Mouse (Mus musculus) retina, adult 2 months (tissue): ENCODE results near the gene Mrpl55.

ENCODE experiments used
- DNase-seq: peaks from one replicate; pipeline ENCODE4 v3.0.0-alpha.2; 2012; ENCODE audit warnings: low read depth, low spot score

Mrpl55 gene

DNA sequence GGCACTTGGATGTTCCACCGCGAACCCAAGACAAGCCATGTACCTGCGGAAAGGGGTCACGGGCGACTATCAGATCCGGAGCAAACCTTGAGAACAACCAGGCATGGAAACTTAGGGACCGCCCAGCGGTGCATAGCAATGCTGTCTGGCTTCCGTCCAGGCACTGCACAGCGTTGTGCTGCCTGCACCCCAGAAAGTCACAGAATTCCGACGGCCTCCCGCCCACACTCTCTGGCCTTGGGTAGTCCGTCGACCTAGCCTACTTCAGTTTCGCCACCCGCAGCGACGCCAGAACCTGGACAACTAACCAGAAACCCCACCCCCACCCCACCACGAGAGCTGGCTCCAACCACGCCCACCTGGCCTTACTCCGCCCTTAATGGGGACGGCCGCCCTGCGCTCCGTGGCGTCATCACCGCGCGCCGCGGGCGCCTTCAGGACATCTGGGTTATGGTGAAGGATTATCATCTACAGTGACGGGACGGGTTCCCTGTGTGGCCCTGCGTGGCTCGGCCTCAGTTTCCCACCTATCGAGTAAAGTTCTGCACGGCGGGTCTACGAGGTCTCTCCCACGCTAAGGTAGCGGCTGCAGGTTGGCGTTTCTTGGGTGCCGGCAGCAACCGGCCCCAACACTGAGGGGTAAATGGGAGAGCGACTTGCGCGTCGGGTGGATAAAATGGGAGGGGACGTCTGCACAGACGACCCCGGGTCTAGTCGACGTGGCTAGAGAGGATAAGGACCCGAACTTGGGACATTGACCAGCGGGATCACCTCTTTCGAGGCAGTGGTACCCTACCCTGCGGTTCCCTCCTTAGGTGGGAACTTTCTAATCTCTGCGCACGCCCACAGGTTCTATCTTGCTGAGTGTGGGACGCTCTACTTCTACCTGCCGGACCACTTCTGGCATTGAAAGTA lies at the start of gene Mrpl55:
Mrpl55 (plus strand) TSS at position 406 of the 915 bp plus-strand sequence.
- peak; percentile 90 for DNase-seq

DNA sequence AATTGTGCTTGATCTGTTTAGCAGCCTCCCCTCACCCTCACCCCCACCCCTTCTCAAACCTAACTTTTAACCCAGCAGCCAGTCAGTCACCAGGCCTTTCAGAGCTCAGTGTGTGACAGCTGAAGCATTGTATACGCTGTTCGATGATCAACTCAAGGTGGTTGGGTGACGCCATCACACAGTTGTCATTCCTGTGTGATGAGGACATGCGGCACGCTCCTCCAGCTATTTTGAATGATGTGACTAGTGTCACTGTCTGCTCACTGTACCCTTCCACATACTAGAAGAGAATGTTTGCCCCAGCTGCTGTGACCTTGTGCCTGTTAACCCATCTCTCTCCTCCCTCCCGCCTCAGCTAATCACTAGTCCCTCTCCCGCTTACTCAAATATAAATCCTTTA lies 48.1 kb upstream of the Mrpl55 start:
- no peak for DNase-seq

DNA sequence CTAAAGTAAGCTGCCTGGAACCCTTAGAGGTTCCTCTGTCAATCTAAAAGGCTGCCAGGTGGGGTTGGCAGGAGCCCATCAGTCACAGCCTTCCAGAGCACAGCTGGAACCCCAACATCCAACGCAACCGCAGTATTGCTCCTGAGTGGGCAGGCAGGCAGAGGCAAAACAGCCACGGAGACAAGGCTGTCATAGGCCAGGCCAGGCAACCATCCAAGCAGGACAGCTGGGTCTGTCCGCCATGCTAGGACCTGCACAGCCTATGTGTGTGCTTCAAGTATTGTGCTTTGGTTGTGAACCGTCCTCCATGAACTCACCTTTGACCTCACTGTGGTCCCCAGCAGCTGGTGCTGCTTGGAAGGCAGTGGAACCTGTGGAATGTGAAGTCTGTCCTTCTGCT lies 46.4 kb upstream of the Mrpl55 start:
- no peak for DNase-seq

DNA sequence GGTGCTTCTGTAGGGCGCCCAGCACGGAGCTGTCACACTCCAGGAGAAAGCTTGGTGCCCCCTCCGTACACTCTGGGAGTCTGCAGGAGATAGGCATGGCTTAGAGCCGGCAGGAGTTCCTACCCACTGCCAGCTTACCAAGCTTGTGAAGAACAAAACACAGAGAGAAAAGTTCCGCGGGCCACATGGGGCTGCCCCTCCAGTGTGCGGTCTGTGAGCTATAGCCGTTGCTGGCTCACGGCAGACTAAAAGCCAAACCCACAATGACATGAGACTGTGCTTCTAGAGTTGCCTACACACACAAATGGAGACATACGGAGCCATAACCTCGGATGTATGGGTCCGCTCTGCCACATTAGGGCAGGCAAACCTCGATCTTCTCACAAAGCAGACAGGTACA lies 43.2 kb upstream of the Mrpl55 start:
- no peak for DNase-seq

DNA sequence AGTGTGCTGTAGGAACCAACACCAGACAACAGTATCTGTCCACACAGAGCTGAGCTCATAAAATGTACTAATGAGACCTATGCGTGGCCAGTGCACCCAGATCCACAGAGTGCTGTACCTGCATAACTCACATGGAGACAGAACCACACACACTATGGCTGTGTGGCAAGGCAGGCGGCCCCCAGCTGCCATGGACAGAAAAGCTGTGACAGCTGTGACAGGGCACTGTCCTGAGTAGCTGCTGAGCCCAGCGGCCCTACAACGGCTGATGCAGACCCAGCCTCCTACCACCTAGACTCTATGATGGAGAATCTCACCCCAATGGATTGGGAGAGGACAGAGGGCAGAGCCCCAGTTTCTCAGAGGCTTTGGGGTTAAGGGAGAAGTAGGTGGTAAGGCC lies 42.7 kb upstream of the Mrpl55 start:
- no peak for DNase-seq

DNA sequence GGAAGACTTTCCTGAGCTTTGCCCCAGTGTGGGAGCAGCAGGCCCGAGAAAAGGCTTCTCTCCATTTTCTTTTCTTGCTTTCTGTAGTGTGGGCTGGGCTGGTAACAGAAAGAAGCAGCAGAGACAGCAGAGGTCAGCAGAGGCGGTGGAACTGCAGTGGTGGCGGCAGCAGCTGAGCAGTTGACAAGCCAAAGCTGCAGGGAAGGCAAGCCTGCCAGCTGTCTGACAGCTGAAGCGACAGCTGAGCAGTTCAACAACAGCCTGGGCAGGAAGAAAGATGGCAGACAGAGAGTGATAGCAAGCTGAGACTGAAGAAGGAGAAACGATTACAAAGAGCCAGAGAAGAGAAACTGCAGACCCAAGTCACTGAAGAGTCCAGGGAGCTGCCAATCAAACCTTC lies 40.9 kb upstream of the Mrpl55 start:
- no peak for DNase-seq

DNA sequence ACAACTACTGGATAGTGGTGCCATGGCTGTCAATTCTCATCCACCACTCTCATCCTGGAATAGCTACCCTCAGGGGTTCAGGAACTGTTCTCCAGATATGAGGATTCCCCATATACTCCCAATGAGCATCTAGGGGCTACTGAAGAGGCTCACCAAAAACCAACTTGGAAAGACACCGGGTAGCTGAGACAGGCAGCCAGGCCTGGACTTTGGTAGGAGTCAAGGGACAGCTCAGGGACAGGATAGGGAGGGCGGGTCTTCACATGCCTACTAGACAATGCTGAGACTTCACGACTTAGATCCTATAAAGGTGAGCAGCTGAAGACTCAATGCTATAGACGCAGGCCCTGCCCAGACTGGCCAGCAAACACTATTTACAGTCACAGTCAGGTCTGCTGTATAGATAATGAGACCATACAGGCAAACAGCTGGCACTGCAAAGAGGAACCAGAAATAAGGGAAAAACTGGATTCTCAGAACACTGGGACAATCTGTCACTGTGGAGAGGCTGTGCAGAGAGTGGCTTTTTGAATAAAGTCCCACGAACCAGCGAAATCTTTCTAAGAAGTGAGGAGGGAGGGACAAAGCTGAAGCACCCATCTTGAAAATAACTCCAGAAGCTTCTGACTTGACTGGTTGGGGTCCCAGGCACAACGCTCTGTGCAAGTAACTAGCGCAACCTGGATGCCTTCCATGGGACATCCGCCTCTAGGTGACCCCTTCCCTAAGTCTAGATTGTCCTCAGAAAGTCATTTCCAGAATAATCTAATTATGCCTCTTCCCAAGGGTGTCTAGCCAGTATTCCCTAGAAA lies 39.6 kb upstream of the Mrpl55 start:
- no peak for DNase-seq

DNA sequence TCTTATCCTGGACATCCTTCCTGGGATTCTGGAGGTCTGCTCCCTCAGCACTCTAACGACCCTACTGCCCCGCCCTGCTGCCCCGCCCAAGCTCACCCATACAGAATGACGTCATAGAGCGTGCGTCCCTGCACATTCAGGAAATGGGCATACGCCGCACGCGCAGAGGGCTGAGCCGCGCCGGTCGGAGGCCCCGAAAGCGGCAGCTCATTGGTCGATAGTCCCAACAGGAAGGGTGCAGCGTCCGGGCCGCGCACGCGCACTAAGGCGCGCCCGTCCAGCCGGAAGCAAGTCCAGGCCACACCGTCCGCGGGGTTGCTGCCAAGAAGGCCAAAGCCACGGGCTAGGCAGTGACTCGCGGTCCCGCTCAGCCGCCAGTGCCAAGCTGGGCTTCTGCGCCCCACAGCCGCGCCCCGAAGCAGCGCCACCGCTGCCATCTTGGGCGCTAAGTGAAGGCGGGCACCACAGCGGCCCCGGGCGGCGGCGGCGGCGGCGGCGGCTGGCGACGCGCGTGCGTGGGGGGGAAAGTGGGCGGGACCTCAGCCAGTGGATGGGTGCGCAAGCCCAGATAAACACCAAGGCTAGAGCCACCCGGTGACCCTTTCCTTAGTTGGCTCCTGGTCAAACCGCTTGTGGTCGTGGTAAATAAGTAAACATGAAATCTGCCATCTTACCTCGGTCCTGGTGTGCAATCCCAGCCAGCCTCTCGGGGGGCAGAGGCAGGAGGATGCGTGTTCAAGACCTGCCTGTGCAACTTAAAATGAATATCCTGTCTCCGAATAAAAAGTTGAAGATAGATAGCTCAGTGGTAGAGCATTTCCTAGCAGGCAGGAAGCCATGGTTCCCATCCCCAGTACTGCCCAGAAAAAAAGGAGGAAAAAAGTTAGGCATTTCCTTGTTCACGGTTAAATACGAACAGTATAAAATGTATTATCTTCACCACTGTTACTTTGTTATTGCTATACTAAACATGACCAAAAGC lies 38.7 kb upstream of the Mrpl55 start, which contains the start of gene Iba57:
Iba57 (minus strand) TSS at position 485 of the 982 bp plus-strand sequence.
- peak; percentile 94 for DNase-seq

DNA sequence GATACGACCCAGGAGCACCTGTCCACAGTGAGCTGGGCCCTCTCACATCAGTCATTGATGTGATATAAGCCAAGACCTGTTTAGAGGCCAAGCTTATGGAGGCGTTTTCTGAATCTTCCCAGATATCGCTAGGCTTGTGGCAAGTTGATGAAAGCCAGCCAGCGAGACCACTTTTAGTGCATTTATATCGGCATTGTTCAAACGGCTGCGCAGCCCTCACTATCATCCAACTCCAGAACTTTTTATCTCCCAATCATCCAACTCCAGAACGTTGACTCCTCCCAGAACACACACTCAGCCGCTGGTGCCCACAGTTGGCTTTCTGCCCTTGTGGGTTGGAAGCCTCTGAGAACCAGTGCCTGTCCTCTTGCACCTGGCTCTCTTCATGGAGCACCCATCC lies 37.9 kb upstream of the Mrpl55 start:
- DNase-seq: no peak

DNA sequence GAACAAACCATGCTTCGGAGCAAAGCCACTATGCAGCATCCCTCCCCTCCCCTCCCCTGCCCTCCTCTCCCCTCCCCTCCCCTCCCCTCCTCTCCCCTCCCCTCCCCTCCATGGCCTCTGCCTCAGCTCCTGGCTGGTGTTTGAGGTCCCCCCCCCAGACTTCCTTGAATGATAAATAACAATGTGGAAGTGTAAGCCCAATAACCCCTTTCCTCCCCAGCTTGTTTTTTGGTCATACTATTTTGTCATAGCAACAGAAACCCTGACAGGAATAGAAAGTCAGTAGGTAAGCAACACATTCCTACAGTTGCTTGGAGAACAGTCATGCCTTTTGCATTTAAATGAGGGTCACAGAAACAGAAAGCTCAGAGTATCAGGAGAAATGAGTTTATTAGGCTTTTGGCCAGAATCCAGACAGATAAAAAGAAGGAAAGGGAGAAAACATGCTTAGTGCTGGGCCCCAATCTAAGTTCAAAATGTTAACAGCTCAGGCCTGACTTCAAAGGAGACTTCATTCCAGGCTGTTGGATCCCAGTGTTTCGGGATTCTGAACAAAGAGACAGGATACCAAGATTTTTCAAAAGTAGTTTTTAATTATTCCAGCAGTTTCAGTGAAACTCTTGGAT lies 36.6 kb upstream of the Mrpl55 start:
- DNase-seq: no peak

DNA sequence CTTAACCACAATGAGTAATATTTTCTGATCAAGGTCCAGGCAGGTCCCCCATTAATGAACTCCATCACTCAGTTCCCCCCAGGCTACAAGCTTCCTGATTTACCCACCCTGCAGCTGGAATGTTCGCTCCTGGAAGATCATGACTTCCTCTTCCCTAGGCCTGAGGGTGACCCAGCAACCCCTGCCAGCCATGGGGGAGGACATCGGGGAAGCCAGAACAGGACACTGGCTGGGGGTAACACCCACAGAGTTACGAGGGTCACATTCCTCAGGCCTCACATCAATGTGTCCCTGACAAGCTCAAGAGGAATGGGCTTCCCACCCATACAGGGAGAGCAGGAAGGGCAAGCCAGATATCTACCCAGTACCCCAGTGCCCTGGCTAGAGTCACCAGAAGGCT lies 32.5 kb upstream of the Mrpl55 start:
- no peak for DNase-seq

DNA sequence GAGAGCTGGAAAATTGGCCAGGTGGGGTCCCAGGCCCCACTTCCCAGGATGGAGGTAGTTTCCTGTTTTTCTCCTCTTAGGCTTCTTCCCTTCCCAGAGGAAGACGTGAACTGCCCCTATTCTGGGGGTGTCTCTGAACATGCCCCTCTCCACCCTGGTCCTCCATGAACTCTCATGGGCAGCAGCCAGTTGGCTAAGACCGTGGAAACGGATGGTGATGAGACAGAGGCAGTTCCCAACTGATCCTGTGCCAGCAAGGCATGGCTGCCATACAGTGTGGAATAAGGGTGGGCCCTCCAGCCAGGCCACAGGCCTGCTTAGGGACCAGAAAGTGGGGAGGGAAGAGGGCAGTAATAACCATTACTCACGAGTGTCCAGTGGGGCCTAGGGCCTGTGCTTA lies 31.7 kb upstream of the Mrpl55 start:
- DNase-seq: no peak

DNA sequence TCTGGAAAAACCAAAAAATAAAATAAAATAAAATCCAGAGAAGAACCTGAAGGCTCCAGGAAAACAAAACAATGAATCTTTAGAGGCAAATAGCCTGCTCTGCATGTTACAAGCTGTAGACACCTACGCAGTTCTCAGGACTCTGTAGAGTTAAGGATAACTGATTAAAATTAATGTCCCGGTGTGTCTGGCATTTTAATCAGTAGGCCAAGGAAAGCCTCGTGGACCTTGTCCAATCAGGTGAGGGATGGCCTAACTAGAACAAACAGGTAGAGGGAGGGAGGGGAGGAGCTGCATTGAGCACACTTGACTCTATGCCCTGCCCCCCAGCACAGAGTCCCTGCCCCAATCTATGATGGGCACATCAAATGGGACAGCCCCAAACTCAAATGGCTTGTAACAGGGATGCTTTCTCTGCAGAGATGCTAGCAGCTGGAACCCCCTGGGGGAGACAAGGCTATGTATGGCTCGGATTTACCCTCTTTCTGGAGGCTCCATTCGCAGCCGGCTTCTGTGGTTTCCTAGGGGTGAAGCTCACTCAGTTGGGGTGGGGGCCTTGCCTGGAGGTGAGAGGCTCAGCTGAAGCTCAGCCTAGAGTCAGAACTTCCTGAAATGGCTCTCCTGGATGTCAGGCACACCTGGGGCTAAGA lies 28.0 kb upstream of the Mrpl55 start:
- DNase-seq: no peak

DNA sequence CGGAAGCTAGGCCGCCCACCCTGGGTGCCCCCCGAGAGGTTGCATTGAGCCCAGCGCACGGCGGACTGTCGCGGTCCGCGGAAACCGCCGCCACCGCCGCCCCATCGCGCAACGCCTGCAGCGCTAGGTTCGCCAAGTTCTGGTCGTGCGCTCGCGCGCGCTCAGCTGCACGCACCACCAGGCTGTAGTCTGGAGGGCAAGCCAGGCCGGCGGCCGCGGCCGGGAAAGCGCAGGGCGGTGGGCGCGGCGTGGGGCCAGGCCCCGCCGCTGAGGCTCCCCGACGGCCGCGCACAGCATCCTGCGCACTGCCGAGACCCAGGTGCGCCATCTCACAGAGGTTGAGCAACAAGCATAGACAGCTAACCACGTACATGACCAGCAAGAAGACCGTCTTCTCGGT lies 25.8 kb upstream of the Mrpl55 start:
- no peak for DNase-seq

DNA sequence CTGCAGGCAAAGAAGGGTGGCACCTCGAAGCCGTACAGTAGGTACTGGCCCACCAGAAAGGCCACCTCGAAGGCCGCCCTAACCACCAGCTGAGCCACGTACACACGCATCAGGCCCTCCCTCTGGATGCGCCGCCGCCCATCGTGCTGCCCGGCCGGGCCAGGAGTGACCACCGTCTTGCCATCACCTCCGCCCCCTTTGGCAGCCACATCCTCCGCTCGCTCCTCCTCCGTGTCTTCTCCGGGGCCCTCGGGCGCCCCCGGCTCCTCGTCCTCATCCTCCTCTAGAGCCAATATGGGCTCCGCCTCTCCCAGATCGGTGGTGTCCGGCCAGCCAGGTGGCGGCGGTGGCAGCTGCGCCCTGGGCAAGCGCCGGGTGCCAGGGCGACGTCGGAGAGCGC lies 25.4 kb upstream of the Mrpl55 start:
- no peak for DNase-seq

DNA sequence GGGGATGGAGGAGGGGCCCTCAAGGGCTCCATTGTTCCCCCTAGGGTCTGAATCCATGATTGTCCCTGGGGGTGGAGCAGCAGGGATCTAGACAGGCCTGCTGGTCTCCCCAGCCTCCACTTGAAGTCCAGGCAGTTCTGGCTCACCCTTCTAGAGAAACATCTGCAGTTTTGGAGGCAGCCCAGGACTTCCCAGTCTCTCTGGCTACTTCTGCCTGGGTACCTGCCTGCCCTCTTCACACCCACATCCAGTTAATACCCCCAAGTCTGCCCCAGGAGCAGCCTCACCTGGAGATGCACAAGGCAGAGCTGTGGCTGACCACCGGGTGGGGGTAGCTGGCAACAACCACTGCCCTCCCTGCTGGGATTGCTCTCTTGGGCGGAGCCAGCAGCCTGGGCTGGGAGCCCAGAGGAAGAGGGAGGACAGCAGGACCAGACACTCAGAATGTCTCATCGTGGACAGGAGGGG lies 19.4 kb upstream of the Mrpl55 start, which contains the start of gene Gjc2:
Gjc2 (minus strand) TSS at position 350 of the 468 bp plus-strand sequence.
- no peak for DNase-seq

DNA sequence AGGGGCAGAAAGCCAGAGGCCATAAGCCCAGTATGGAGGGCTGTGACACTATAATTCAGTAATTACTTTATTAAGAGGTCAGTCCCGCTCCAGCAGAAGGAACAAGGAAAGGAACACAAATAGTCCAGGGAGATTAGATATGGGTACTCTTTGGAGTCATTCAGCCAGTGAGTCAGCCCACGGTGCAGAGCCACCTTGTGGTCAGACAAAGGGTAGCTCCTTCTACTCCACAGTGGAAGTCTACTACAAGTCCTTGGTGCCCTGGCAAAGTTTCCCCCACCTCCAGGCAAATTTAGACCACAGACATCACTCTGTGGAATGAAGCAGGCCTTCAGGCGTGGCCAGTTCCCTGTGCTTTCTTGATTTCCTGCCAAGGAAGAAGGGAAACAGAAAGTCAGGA lies 18.5 kb upstream of the Mrpl55 start:
- no peak for DNase-seq

DNA sequence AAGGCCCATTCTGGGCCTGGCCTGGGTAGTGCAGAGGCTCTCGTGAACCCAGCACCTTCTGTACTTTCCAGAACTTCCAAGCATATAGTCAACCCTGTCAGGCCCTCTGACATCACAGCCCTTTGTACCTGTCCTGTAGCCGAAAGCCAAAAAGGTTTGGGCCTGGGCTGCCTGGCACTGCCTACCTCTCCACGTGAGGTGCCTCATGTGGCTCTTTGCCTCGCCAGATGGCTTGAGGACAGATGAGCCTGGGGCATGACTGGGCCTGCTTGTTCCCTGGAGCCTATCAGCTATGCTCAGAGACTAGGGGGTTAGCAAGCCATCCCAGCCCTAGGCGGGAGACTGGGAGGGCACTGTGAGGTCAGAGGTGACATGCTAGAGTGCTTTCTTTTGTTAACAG lies 16.8 kb upstream of the Mrpl55 start:
- no peak for DNase-seq

DNA sequence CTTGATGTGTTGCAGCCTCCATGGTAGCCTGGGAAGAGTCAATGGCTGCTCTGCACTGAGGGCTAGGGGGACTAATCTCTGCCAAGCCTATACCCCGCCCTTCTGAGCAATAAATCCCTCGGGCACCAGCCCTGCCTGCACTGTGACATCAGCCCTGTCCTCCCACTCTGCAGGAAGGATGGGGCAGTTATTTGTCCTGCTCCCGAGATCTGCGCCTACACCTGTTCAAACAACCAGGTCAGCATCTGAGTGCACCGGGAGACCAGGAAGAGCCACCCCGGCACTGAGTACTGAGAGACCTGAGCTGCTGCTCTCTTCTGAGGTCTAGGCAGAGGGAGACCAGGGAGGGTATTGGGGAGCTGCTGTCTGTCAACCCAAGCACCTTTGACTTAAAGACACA lies 14.6 kb upstream of the Mrpl55 start:
- peak; percentile 73 for DNase-seq
